Mouse (Mus musculus) v-Abl transformed pro-B cells (cell line): ENCODE data around the gene Shisa2.

Experiments
- in situ Hi-C, 2 experiments: fragments of 400-800 bp; cut with MboI; formaldehyde crosslinking; loops; one replicate each; pipeline ENCODE4 v1.15.1; 2025; ENCODE audit not compliant: unreplicated experiment in 2 of 2

Shisa2 gene

DNA sequence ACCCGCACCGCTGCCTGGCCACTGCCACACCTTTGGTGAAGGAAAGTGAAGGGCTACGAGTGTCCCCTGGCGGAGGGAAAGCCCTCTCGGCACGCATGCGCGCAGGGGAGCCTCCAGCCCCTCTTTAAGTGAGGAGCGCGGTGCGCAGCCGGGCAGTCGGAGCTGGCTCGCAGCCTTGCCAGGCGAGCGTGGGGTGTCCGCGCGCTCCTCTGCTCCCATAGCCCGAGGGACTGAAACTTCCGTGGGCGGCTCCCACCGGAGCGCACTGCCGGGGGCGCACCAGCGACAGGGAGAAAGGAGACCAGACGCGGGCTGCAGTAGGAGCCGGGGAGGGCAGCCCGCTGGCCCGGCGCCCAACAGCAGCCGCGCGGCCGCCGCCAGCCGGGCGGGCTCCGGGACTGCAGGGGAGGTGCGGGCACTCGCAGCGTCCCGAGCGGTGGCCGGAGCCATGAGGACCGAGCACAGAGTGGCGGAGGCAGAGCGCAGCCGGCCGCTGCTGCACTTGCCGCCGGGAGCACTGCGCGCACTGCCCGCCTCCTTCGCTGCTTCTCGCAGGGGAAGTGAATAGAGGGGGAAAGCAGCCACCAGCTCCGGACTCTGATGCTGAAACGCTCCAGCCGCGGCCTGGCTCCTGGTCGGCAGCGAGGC lies at the start of gene Shisa2:
Shisa2 (plus strand) TSS at position 151 of the 648 bp plus-strand sequence.
- in situ Hi-C loops = no loop called here

DNA sequence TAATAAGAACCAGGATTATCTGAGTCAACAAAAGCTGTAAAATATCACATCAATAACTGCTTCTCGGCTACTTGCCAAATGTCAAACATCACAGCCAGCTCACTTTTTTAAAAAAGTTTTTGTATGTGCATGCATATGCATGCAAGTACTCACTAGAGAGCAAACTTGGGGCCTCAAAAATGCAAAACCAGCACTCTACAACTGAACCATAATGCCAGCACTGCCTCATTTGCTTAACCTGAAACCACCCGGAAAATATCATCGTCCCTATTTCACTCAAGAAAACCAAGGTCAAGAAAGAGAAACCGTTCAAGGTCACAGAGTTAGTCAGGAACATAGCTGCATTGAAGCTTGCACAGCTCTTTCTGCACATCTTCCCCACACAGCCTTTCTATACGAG lies 48.7 kb upstream of the Shisa2 start:
- in situ Hi-C loops = loop anchor here in 1 of 2 experiments (25.0 kb wide), 1 partner anchor 1914 kb away; the partner anchor contains the start of gene Xpo4

DNA sequence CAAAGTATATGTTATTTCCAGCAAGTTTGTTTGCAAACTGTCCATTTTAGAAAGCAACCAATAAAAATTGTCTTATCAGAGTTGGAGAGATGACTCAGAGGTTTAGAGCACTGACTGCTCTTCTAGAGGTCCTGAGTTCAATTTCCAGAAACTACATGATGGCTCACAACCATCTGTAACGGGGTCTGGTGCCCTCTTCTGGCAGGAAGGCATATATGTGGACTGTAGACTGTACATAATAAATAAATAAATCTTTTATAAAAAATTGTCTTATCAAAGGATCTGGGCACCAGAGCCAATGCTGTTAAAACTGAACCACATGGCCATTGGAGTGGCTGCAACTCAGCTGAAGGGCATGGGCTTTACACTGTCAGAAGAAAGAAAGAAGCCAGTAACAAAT lies 34.5 kb upstream of the Shisa2 start:
- in situ Hi-C loops = loop anchor here in 1 of 2 experiments (25.0 kb wide), 1 partner anchor 1928 kb away; the partner anchor contains the start of gene Xpo4

DNA sequence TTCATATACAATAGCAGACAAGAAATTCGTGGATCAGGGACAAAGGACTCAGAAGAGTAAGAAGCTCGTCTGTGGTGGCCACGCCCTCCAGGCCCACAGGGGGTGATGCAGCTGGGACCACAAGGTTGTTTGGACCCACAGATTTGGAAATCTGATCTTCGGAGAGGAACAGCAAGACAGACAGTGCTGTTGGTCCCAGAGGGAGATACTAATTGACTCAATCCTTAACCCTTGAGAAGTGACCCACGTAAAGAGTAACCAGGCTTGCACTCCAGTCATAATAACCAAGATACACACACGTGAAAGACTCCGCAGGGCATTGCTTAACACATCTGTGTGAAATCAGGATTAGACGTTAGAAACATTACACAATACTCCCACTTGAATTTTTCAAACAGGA lies 33.2 kb upstream of the Shisa2 start:
- in situ Hi-C loops = loop anchor here in 1 of 2 experiments (25.0 kb wide), 1 partner anchor 1930 kb away; the partner anchor contains the start of gene Xpo4

DNA sequence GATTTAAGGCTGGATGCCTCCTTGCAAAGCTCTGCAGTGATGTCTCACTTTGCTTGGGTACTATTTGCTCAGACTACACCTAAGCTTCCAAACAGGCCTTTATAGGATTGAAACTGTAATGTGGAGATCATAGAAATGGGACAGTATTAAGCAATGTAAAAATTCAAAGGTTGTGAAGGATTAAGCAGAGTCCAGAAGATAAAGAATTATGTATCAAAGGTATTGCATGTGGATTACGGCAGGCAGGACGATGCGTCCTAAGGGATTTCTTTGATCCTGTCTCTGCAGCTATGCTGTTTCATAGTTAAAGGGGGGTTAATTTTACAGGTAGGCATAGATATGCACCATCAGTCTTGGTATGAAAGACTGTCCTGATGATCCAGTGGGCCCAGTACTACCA lies 32.5 kb upstream of the Shisa2 start:
- in situ Hi-C loops = loop anchor here in 1 of 2 experiments (25.0 kb wide), 1 partner anchor 1930 kb away; the partner anchor contains the start of gene Xpo4

DNA sequence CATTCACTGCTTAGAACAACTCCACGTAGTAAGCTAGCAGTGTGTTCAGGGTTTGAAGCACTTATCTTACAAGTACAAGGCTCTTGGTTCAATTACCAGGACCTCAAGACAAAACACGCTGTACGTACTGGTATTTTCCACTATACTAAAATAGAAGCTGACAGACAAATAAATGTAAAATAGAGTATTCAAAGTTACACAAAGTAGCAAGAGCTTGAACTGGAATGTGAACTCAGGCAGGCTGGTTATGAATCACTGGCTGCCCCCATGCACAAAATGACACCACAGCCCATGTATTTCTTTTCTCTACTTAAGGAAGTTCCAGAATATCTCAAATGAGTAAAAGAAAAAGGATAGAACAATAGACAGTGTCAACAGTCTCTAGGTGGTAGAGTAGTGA lies 30.1 kb upstream of the Shisa2 start:
- in situ Hi-C loops = loop anchor here in 1 of 2 experiments (25.0 kb wide), 1 partner anchor 1933 kb away; the partner anchor contains the start of gene Xpo4

DNA sequence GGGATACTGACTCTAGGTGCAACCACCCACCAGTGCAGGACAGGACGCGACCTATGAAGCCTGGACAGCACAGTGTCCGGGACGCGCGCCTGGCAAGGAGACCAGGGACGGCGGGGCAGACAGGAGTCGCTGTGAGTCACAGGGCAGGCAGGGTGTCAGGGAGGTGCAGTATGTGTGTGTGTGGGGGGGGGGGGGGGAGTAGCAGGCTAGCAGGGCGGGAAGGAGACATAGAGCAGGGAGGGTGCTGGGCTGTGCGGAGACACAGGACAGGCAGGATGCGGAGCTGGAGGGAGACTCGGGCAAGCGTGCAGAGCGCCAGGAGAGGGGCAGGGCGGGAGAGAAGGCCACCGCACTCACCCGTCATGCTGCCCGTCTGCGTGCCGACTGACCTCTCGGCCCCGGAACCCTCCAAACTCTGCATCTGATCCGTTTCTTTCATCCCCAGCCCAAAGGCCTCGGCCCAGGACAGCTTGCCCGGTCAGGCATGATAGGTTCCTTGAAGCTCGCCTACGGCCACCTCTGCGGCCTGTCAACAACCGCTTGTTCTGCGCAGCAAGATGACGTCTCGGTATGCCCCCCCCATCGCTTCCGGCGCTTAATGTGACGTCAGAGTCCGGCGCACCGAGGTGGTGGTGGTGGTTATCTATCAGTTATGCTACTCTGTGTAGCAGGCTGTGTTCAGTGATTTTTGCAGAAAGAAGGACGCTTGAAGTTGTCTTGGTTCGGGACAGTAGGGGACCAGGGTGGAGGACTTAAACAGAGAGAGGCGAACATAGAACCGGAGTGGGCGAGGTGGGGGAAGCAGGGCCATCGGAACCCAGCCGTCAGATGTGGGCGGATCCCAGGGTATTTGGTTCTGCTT lies 27.5 kb upstream of the Shisa2 start, which contains the start of gene Cdadc1:
Cdadc1 (minus strand) TSS at position 562 of the 862 bp plus-strand sequence.
- in situ Hi-C loops = loop anchor here in 1 of 2 experiments (25.0 kb wide), 1 partner anchor 1935 kb away; the partner anchor contains the start of gene Xpo4

DNA sequence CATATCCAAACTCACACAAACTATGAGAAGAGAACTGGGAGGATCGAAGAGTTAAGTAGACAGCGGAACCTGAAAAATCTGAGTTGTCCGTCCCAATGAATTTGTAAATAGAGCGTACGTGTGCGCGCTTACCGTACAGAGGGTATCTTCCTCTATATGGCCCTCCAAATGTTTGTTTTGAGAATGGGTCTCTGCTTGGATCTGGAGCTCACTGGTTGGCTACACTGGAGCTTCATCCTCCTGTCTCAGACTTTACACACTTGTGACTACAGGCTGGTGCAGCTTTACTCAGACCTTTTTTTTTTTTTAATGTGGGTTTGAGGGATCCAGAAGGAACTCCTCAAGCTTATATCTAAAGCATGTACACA lies 26.9 kb upstream of the Shisa2 start:
- in situ Hi-C loops = loop anchor here in 1 of 2 experiments (25.0 kb wide), 1 partner anchor 1936 kb away; the partner anchor contains the start of gene Xpo4

DNA sequence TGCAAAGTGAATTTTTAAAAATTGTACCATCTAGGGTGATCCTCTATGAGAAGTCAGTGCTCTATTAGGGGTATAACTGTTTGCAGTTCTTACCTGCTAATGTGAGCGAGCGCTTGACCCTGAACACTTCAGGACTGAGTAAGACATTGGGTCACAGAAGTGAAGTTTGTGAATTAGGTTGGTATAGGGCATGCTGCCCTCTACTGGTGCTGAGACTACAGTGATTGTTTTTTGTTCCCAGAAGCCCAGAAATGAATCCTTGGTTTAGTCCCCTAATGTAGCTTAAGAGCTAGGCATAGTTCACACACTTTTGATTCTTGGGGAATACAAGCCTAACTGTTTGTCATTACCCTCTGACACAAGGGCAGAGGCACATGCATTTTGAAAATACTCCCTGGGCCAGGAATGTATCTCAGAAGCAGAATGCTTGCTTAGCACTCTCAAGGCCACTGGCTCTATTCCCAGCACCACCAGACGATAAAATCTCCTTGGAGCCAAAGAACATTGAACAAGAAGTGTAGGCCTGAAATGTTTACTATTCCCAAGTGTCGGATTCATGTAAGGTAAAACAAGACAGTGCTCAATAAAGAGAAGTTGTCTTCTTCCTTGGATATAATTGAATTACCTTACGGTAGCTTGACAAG lies 21.0 kb upstream of the Shisa2 start:
- in situ Hi-C loops = loop anchor here (10.0 to 25.0 kb wide), 6 partner anchors 581 to 1683 kb away; partner anchors contain the start of gene Atp8a2 (in 1 of the 2)

DNA sequence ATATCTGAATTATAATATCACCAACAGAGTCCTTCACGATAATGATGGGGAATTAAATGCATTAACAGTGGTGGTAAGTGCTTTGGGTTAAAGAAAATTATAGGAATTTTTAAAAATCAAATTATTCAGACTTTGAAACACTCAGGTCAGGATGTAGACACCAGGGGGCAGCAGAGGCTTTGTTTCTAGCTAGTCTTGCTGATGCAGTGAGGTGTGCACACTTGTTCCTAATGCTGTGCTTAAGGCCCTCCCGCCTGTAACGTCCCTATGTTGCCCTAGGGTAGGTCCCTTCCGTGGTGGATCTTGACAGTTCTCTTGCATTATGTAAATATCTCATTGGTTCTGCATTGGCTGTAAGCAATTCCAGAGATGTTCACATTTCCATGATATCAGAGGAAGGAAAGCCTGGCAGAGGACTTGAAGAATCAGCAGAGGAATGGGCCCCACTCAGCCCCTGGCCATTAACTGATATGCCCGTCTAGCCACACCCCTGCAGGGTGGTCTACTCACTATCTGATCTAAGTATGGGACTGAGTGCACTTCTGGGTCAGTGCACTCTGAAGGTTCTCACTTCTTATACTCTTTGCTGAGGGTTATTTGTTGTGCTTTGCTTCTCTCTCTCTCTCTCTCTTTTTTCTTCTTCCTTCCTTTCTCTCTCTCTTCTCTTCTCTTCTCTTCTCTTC lies 19.3 kb upstream of the Shisa2 start:
- in situ Hi-C loops = loop anchor here (5.0 to 25.0 kb wide), 11 partner anchors 411 to 1681 kb away; partner anchors contain the start of gene Atp8a2 (in 1 of the 2)

DNA sequence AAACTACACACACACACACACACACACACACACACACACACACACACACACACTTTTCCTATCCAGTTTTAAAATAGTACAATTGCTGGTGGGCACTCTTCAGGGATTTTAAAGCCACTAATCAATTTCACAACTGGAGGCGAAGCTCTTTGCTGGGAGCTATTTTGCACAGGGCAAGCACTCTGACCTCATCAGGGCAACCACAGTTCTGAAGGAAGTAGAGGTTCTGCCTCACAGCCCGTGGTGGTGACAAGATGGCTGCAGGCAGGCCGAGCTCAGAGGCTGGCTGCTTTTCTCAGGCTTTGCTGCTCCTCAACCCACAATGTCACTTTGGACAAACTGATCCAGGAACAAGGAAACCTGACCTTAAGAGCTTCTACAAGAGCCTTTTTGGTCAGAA lies 18.1 kb upstream of the Shisa2 start:
- in situ Hi-C loops = loop anchor here (5.0 to 25.0 kb wide), 11 partner anchors 410 to 1680 kb away; partner anchors contain the start of gene Atp8a2 (in 1 of the 2)

DNA sequence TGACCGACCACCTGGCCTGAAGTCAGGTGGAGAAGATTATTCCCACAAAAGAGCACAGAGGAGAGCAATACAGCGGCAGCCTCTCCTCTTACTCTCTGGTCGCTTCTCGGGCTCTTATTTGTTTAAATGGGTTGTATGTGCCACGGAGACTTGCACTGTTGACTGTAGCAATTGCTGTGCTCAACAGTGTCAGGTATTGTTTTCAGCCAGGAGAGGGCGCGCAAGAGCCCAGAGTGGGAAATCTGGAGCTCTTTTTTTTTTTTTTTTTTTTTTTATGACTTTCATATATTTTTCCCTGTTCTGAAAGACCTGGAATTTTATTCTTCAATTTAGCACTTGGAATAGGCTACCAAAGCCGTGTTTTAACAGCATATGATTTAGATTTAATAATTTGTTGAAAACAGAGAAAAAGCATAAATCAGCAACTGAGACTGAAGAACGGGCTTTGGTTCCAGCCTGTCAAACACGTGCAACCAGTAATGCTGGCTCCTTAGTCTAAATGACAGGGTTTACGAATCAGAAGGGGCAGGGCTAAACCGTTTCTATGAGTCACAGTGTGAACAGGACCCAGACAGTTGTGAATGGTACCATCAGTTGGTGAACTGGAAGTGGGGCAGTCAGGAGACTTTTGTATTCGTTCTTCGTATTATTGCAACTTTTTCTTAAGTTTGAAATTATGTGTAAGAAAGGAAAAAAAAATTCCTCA lies 12.0 kb upstream of the Shisa2 start:
- in situ Hi-C loops = loop anchor here (25.0 kb wide), 3 partner anchors 574 to 1674 kb away; partner anchors contain the start of gene Atp8a2 (in 1 of the 2)

DNA sequence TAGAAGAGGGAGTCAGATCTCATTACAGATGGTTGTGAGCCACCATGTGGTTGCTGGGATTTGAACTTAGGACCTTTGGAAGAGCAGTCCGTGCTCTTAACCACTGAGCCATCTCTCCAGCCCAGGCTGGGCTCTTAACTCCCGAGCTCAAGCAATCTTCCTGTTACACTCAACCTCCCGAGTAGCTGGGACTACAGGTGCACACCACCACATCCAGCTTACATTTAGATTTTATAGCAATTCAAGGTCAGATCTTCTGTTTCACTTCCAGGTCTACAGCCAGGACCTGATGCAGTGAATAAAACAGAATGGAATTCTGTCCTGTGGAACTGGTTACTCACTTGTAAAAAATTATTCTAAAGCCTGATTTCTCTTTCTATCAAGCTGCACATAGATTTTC lies 11.0 kb upstream of the Shisa2 start:
- in situ Hi-C loops = loop anchor here (25.0 kb wide), 3 partner anchors 573 to 1673 kb away; partner anchors contain the start of gene Atp8a2 (in 1 of the 2)

DNA sequence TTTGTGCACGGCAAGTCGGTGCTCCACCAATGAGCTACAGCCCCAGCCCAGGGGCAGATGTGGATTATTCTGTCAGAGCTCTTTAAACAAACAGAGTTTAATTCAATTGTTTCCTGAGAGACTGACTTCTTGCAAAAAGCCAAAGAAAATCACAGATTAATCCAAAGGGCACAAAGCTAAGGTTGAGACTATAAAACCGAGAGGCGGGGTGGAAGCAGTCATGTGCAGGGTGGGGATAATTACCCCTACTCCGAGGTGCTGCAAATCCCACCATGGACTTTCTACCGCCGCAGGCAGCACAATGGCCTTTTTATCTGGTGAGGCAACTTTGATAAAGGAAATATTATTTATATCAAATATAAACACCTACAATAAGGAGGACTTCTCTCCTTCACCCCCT lies 8.3 kb upstream of the Shisa2 start:
- in situ Hi-C loops = loop anchor here (25.0 kb wide), 3 partner anchors 570 to 1670 kb away; partner anchors contain the start of gene Atp8a2 (in 1 of the 2)

DNA sequence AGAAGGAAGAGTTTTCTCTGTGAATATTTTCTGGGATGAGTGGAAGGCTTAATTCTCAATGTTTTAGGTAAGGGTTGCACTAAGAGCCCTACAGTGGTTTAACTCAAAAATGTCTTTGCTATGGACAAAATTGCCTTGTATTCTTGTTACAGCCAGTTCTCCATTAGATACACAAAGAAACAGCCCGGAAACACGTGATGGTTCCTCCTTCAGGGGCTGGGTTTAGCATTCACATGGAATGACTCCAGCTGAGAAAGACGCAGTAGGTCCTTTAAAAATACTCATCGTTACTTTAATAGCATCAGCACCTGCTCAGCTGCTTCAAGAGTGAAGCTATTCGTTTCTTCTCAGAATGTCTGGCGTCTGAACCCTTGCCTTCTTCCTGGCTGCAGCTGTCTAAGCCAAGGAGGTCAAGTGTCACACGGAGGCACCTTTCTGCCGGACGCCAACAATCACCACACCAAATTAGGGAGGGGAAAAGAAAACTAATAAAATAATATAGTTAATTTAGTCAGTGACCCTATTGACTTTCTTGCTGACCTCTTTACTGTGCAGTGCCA lies 702 bp upstream of the Shisa2 start:
- in situ Hi-C loops = loop anchor here (25.0 kb wide), 3 partner anchors 563 to 1663 kb away; partner anchors contain the start of gene Atp8a2 (in 1 of the 2)

DNA sequence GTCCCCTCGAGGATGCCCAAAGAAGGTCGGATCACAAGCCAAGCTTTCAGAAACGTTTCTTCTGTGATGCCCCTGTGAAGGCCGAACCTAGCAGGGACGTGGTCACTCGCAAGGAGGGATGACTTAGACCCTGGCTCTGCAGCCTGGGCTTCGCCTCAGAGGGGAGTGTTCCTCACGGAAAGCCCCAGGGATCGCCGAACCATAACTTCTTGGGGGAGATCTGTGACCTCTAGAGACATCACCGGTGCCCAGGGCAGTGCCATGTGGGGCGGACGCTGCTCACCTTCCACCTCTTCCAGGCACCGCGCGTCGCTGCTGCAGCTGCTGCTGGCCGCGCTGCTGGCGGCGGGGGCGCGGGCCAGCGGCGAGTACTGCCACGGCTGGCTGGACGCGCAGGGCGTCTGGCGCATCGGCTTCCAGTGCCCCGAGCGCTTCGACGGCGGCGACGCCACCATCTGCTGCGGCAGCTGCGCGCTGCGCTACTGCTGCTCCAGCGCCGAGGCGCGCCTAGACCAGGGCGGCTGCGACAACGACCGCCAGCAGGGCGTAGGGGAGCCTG lies 777 bp downstream of the Shisa2 start:
- in situ Hi-C loops = no loop called here

DNA sequence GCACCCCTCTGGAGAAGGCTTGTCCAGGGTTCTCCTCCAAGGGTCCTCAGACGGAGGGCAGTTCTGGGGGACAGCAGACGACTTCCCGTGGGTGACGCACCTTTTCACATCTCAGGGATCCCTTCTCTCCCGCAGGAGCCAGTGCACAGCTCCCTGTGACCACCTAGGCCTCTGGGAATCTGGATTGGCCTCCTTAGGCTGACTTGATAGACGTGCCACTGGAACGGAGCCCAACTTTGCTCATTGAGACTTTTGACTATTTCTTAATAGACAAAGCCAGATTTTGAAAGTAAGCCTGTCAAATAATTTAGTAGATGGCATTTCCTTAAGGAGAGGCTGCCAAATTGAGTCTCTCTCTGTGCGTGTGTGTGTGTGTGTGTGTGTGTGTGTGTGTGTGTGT lies 1.6 kb downstream of the Shisa2 start:
- in situ Hi-C loops = no loop called here

DNA sequence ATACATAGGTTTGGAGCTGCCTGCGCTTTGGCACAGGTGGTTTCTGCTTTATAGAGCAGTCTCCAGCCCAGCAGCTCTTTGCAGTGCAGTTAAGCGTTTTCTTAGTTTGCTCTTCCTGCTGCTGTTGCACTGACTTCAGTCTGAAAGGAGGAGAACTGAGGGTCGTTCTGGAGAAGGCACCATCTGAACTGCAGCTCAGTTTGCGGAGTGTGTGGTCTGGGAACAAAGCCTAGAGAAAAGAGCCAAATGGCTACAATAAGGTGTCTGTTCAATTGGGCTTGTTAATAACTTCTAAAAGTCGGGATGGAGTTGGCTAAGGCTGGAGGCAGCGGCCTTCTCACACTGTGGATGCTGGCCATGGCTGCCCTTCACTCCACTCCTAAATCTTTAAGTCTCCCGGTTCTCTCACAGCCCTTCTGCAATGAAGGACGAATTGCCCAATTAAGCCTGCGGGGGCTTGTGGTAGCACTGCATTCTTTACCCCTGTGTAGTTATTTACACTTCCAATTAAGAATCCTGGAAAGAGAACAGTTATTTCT lies 2.1 kb downstream of the Shisa2 start:
- in situ Hi-C loops = no loop called here
